Mouse (Mus musculus) testis, adult 2 months (tissue): Measurements from ENCODE around the gene Nfic.

Experiments used
- CTCF ChIP-seq: fragments of 200-500 bp; IDR thresholded peaks from 2 replicates; pipeline ENCODE4 v1.5.1; 2012; ENCODE audit warnings: low read depth, mild to moderate bottlenecking, inconsistent platforms, low read length, moderate library complexity; ENCODE audit not compliant: control insufficient read depth, insufficient read depth, insufficient replicate concordance
- POLR2A ChIP-seq: fragments of 200-500 bp; IDR thresholded peaks from 2 replicates; pipeline ENCODE4 v1.6.1; 2012; ENCODE audit warnings: low read depth, mild to moderate bottlenecking, inconsistent platforms, low read length, moderate library complexity; ENCODE audit not compliant: control insufficient read depth

- TF ChIP-seq POLR2A (no peak), CTCF (no peak)
Measured at GRCm38 (mm10) chr10:81402227-81402765, 53.1 kb downstream of the Nfic start.
